Mouse (Mus musculus) left cerebral cortex, adult 2 months (tissue): ENCODE results near the gene Pla2g2f. TPM values are rescaled to one million over a fixed set of nuclear protein-coding genes. Genes with fewer than 3 reads are reported as not detected.

Experiments
- DNase-seq, 2 experiments: peaks; one replicate each; pipeline ENCODE4 v3.0.0; 2021 to 2022; ENCODE audit warnings: low spot score in 2 of 2, mixed read lengths in 1 of 2; ENCODE audit errors: extremely low spot score in 1 of 2
- H3K27ac ChIP-seq: fragments of 200-600 bp; 2 replicates; pipeline ENCODE4 v1.8.1; 2022
- H3K4me3 ChIP-seq: fragments of 200-600 bp; 2 replicates; pipeline ENCODE4 v1.8.1; 2022
- CTCF ChIP-seq: fragments of 200-600 bp; IDR thresholded peaks from 2 replicates; pipeline ENCODE4 v1.8.1; 2022; ENCODE audit warnings: antibody characterized with exemption, mild to moderate bottlenecking, moderate library complexity
- intact Hi-C: fragments of 180-260 bp; cut with DNase I; formaldehyde crosslinking; loops from one replicate; pipeline ENCODE4 v1.15.1; 2025
- total RNA-seq, 2 experiments: library from RNA; stranded (reverse); gene quantifications; 2 replicates each; pipeline ENCODE4 v1.2.3; 2021

Pla2g2f gene
- total RNA-seq, 2 experiments from 2014 or later, result not detected

DNA sequence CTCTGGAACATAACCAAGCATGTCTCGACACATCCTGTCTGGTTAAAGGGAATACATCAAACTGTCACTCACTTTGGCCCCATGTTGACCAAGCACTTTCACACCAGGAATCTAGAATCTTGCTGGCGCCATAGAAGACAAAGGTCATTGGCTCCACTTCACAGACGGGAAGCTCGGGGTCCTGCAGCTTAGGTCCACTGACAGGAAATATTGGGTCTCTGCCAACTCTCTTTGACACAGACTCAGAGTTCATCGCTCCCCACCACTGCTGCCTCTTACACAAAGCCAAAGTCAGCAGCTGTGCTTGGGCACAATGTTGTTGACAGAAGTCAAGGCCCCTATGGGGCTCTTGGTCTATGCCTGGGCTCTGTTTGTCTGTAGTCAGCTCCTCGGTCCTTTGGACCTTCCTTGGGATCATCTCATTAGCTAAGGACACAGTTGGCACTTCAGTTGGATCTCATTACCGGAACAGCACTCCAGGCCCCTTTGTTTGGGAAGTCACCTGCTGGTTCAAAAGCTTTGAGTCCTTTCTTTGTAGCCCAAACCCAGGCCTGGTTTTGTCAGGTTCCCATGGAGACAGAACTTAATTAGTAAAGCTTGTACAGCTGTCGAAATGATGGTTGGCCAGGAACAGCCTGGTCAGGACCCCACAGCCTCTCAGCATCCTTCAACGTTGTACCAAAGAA, 28.3 kb downstream of the Pla2g2f start:
- H3K4me3 ChIP-seq, result no peak overlapping the region
- H3K27ac ChIP-seq, result 0 out of 2 replicates have a peak overlapping the region, but pooled peaks have one; percentile 16
- no peak for DNase-seq
- intact Hi-C loops, result no loop called here
- no peak for TF ChIP-seq CTCF

- DNase-seq, result no peak
- no peak overlapping the region for H3K4me3 ChIP-seq
- intact Hi-C loops, result loop anchor here (2.0 kb wide), 1 partner anchor 271 kb away; the partner anchor contains the start of gene Camk2n1
- H3K27ac ChIP-seq, result peak overlapping the region; percentile 89
- no peak for TF ChIP-seq CTCF
Measured at GRCm38 (mm10) chr4:138725751-138726150, 31.7 kb downstream of the Pla2g2f start.

GRCm38 (mm10) chr4:138725127-138725461, 32.3 kb downstream of the Pla2g2f start:
- H3K27ac ChIP-seq, result peak overlapping the region; percentile 89
- intact Hi-C loops, result loop anchor here (2.0 kb wide), 1 partner anchor 270 kb away; the partner anchor contains the start of gene Camk2n1
- H3K4me3 ChIP-seq, result peak overlapping the region; percentile 9; the same call in 1 of the 2 replicates
- peak; percentile 60 to 64 for DNase-seq
- no peak for TF ChIP-seq CTCF

DNA sequence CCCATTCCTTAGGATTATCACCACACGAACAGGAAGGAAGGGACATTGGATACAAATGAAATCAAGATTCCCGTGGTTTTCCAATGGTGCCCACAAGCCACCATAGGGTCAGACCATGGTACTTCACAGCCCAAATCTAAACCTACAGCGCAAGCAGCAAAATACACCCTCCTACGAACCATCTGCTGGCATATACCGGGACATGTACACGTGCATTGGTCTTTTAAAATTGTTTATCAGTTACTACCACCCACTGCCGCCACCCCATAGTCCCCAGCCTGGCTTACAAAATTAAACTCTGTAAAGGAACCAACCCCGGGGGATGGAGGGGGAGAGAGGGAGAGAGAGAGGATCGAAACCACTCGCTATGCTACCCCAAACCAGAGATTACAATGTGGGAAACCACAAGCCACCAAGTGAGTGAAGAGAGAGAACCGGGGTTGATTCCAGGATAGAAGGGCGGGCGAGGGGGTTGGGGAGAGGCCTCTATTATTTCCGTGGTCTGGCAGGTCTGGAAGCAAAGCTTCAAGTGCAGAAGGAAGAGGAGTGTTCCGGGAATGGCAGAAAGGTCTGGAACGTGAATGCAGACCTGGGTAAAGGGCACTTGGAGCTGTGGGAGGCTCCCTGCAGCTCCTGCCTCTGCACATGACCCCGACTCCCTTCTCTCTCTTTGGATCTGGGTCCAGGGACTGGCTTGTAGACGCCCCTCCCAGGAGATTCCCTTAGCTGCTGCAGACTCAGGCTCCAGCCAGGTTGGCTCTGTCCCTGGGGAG, 32.9 kb downstream of the Pla2g2f start, which contains the start of gene Pla2g2c:
TSS of gene Pla2g2c (plus strand) at position 439 of the 773 bp plus-strand sequence.
- H3K4me3 ChIP-seq, result peak within 1 kb of the TSS; percentile 9; the same call in 1 of the 2 replicates
- peak; percentile 47 to 64 for DNase-seq
- intact Hi-C loops, result loop anchor here (1.0 to 2.0 kb wide), 2 partner anchors 142 to 270 kb away; partner anchors contain the start of gene Camk2n1
- peak within 1 kb of the TSS; percentile 89 for H3K27ac ChIP-seq
- TF ChIP-seq CTCF, result no peak

DNA sequence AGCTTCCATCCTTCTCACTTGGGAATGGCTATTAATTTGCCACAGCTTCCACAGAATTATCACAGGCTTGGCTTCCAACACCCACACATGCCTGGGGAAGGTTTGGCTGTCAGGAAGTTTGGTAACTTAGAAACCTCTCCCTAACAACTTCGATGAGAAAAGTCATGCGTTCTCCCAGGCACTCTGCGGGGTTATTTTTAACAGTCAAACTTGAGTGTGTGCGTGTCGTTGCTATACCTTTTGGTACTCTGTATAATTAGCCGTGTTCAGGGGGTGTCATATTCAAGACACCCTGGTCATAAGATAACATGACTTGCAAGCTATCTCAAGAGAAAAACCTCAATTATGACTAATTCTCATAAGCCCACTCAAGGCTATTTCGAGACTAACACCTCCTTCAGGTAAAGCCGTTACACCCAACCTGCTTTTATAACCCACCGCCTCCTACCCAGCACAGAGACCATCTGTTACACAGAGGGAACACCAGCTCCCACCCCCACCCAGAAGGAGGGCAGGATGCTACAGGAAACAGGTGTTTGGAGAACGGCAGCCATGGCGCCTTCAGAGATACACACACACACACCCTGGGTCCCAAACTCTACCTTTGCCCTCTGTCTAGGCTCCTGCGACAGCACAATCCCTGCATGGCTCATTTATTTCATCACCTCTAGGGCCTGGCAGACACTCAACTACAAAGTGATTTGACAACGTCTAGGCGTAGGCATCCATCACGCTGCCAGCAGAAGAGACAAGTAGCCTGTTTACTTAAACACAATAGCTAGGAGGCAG, 33.7 kb downstream of the Pla2g2f start:
- Histone ChIP-seq H3K4me3 (no peak overlapping the region), H3K27ac (peak overlapping the region; percentile 89)
- no peak for TF ChIP-seq CTCF
- intact Hi-C loops, result loop anchor here (1.0 to 2.0 kb wide), 5 partner anchors 32 to 269 kb away; partner anchors contain the start of gene Camk2n1
- peak; percentile 76 to 79 for DNase-seq

GRCm38 (mm10) chr4:138719264-138719596, 38.2 kb downstream of the Pla2g2f start:
- H3K27ac ChIP-seq, result peak overlapping the region; percentile 79
- intact Hi-C loops, result no loop called here
- TF ChIP-seq CTCF, result no peak
- no peak overlapping the region for H3K4me3 ChIP-seq
- DNase-seq, result peak in 1 of 2 experiments; percentile 36

DNA sequence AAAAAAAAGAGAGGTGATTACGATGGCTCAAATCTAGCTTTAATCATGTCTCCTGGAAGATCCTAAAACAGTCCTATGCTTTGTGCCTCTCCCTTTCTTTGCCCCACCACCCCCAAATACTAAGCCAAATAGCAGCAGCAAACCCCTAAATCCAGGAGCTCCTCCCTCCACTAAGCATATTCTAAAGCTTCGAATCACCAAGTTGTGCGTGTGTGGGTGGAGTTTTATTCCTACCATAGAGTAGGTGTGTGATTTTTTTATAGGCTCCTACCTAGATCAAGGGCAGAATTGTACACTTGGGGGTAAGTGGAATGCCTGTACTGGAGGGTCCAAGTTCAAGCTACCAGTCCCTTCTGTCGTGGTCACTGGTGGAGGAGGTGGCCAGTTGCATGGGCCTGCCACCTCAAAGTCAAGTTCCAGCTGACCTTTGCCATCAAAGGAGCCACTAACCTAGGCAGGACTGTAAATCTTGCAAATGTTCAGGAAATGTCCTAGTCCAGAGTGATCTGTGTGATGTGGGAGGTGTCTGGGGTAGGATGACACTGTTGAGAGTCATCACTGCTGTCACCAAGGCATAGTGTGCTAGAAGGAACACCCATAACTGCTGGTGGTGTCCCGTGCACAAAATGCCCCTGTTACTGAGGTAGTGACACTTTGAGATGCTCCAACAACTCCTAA, 38.7 kb downstream of the Pla2g2f start:
- intact Hi-C loops, result no loop called here
- Histone ChIP-seq H3K4me3 (no peak overlapping the region), H3K27ac (peak overlapping the region; percentile 79)
- no peak for DNase-seq
- TF ChIP-seq CTCF, result no peak

DNA sequence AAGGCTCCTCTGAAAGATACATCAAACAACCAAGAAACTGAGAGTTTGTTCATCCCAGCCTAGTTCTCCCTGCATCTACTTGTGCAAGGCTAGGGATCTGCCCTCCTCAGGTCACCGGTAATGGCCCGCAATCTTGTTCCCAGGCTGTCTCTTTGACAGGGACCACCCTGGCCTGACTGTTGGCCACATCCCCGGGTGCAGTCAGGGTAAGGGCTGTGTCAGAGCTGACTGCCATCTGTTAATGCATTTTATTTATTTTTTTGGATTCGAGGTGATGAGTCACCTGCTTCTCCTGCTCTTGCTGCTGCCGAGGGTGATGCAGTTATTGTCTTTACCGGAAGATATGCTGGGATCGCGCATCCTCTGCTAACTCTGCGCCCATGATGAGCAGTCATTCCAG, 40.7 kb downstream of the Pla2g2f start:
- no peak for DNase-seq
- Histone ChIP-seq H3K27ac (peak overlapping the region; percentile 40; the same call in 1 of the 2 replicates), H3K4me3 (no peak overlapping the region)
- TF ChIP-seq CTCF, result no peak
- intact Hi-C loops, result no loop called here

- DNase-seq, result no peak
- intact Hi-C loops, result no loop called here
- no peak overlapping the region for H3K27ac ChIP-seq
- H3K4me3 ChIP-seq, result no peak overlapping the region
- no peak for TF ChIP-seq CTCF
Measured at GRCm38 (mm10) chr4:138714186-138714585, 43.2 kb downstream of the Pla2g2f start.

DNA sequence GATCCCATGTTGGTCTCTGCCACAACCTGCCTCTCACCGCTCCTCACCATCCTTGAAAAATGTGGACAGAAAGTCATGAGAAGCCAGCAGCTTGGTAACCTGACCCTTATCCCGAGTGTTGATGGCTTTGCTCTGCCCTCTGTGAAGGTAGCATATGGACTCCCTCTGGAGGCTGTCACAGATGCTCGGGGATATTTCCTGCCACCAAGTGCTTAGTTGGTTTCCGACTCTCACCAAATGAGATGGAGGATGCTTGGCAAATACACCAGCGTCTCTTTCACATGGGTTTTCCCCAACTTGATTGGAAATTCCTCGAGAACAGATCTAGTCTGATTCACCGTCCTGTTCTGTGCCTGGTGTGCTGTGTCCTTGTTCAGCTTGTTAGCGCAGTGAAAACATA, 44.8 kb downstream of the Pla2g2f start:
- no peak overlapping the region for H3K4me3 ChIP-seq
- no peak for DNase-seq
- H3K27ac ChIP-seq, result no peak overlapping the region
- TF ChIP-seq CTCF, result no peak
- intact Hi-C loops, result no loop called here

- H3K27ac ChIP-seq, result peak overlapping the region; percentile 12; the same call in 1 of the 2 replicates
- no peak overlapping the region for H3K4me3 ChIP-seq
- intact Hi-C loops, result no loop called here
- no peak for TF ChIP-seq CTCF
- no peak for DNase-seq
Measured at GRCm38 (mm10) chr4:138712096-138712495, 45.3 kb downstream of the Pla2g2f start.
